Mouse (Mus musculus) left cerebral cortex, postnatal 25 days (tissue): ENCODE measurements around the gene Kat6b. TPM values are rescaled to one million over a fixed set of nuclear protein-coding genes. Genes with fewer than 3 reads are reported as not detected.

Experiments
- DNase-seq, 2 experiments: peaks; one replicate each; pipeline ENCODE4 v3.0.0; 2022; ENCODE audit warnings: low spot score in 2 of 2, mixed read lengths in 1 of 2
- intact Hi-C: fragments of 180-260 bp; cut with DNase I; formaldehyde crosslinking; loops from one replicate; pipeline ENCODE4 v1.15.1; 2025
- total RNA-seq, 2 experiments: library from RNA; stranded (reverse); gene quantifications; 2 replicates each; pipeline ENCODE4 v1.2.3; 2021

The Kat6b gene
- total RNA-seq, 2 experiments from 2014 or later, result 84.3 to 85.7 TPM

- intact Hi-C loops, result no loop called here
- DNase-seq, result peak; percentile 38 to 81
These were observed 101.8 kb downstream of the Kat6b start for GRCm38 (mm10) chr14:21583051-21583450.

GRCm38 (mm10) chr14:21583868-21584267, 102.6 kb downstream of the Kat6b start:
- no peak for DNase-seq
- intact Hi-C loops, result no loop called here

- intact Hi-C loops, result no loop called here
- DNase-seq, result no peak
These were observed 103.4 kb downstream of the Kat6b start for GRCm38 (mm10) chr14:21584468-21585135.

- no peak for DNase-seq
- intact Hi-C loops, result no loop called here
These were observed 104.4 kb downstream of the Kat6b start for GRCm38 (mm10) chr14:21585491-21586251.

GRCm38 (mm10) chr14:21586481-21587118, 105.4 kb downstream of the Kat6b start:
- intact Hi-C loops, result no loop called here
- DNase-seq, result no peak

GRCm38 (mm10) chr14:21587931-21588330, 106.7 kb downstream of the Kat6b start:
- no peak for DNase-seq
- intact Hi-C loops, result no loop called here

- intact Hi-C loops, result no loop called here
- DNase-seq, result peak in 1 of 2 experiments; percentile 61
These were observed 108.4 kb downstream of the Kat6b start for GRCm38 (mm10) chr14:21589620-21590019.

GRCm38 (mm10) chr14:21590205-21590604, 109.0 kb downstream of the Kat6b start:
- intact Hi-C loops, result no loop called here
- DNase-seq, result no peak

- no peak for DNase-seq
- intact Hi-C loops, result no loop called here
These were observed 110.9 kb downstream of the Kat6b start for GRCm38 (mm10) chr14:21592152-21592551.

- intact Hi-C loops, result no loop called here
- DNase-seq, result peak in 1 of 2 experiments; percentile 57
These were observed 111.9 kb downstream of the Kat6b start for GRCm38 (mm10) chr14:21592985-21593750.

GRCm38 (mm10) chr14:21599446-21600173, 118.4 kb downstream of the Kat6b start:
- DNase-seq, result no peak
- intact Hi-C loops, result no loop called here

- intact Hi-C loops, result no loop called here
- DNase-seq, result no peak
These were observed 118.9 kb downstream of the Kat6b start for GRCm38 (mm10) chr14:21600174-21600566.

GRCm38 (mm10) chr14:21600628-21601027, 119.4 kb downstream of the Kat6b start:
- intact Hi-C loops, result no loop called here
- no peak for DNase-seq

- intact Hi-C loops, result no loop called here
These were observed 120.9 kb downstream of the Kat6b start for GRCm38 (mm10) chr14:21602166-21602565.

GRCm38 (mm10) chr14:21602937-21603336, 121.7 kb downstream of the Kat6b start:
- DNase-seq, result no peak
- intact Hi-C loops, result no loop called here

More at GRCm38 (mm10) chr14:21602166-21602565, 120.9 kb downstream of the Kat6b start:
- DNase-seq, result no peak

GRCm38 (mm10) chr14:21607686-21608085, 126.5 kb downstream of the Kat6b start:
- DNase-seq, result no peak
- intact Hi-C loops, result no loop called here

- intact Hi-C loops, result no loop called here
- DNase-seq, result no peak
These were observed 127.7 kb downstream of the Kat6b start for GRCm38 (mm10) chr14:21608886-21609285.

GRCm38 (mm10) chr14:21610224-21610623, 129.0 kb downstream of the Kat6b start:
- peak; percentile 51 to 77 for DNase-seq
- intact Hi-C loops, result loop anchor here (2.0 kb wide), 1 partner anchor 109 kb away; no protein-coding TSS in a partner anchor

GRCm38 (mm10) chr14:21613031-21613430, 131.8 kb downstream of the Kat6b start:
- peak in 1 of 2 experiments; percentile 51 for DNase-seq
- intact Hi-C loops, result no loop called here
